Mouse (Mus musculus) MEL (cell line): Measurements from ENCODE around the gene Adcy1.

Experiments
- CTCF ChIP-seq, 3 experiments: IDR thresholded peaks in 2 of 3; conservative IDR thresholded peaks in 1 of 3; 2 replicates each; pipeline ENCODE4 v1.5.1; 2011 to 2012; ENCODE audit warnings: low read length in 3 of 3, low read depth in 2 of 3, mild to moderate bottlenecking in 2 of 3, improper control_type of control experiment in 1 of 3, inconsistent platforms in 1 of 3, mixed read lengths in 1 of 3, moderate library complexity in 1 of 3; ENCODE audit not compliant: control insufficient read depth in 1 of 3, insufficient read depth in 1 of 3, poor library complexity in 1 of 3, severe bottlenecking in 1 of 3
- RAD21 ChIP-seq: IDR thresholded peaks from 2 replicates; pipeline ENCODE4 v1.6.1; 2011; ENCODE audit warnings: mild to moderate bottlenecking, low read depth, low read length, improper control_type of control experiment
- TAL1 ChIP-seq: IDR thresholded peaks from 2 replicates; pipeline ENCODE4 v1.6.1; 2012; ENCODE audit warnings: mild to moderate bottlenecking, inconsistent platforms, low read length, moderate library complexity, mixed read lengths
- USF1 ChIP-seq: IDR thresholded peaks from 2 replicates; pipeline ENCODE4 v1.6.1; 2014; ENCODE audit warnings: low read depth, mild to moderate bottlenecking, inconsistent platforms, low read length, improper control_type of control experiment, moderate library complexity
- USF2 ChIP-seq, 2 experiments: IDR thresholded peaks; 2 replicates each; pipeline ENCODE4 v1.6.1; 2011 to 2012; ENCODE audit warnings: improper control_type of control experiment in 2 of 2, low read length in 2 of 2, borderline replicate concordance in 1 of 2, inconsistent platforms in 1 of 2, low read depth in 1 of 2, mild to moderate bottlenecking in 1 of 2; ENCODE audit not compliant: insufficient read depth in 1 of 2

- TF ChIP-seq RAD21: no peak
- TF ChIP-seq USF2 (IDR thresholded peaks at IDR 0.05; ENCODE audit: borderline replicate concordance in 1 of 2, insufficient read depth in 1 of 2, low read depth in 1 of 2, low read length in 2 of 2): no peak
- no peak for TF ChIP-seq TAL1
- TF ChIP-seq CTCF (IDR thresholded peaks at IDR 0.05 in 2 of 3, conservative IDR thresholded peaks at IDR 0.05 in 1 of 3; ENCODE audit: control insufficient read depth in 1 of 3, insufficient read depth in 1 of 3, low read depth in 2 of 3, low read length in 3 of 3, poor library complexity in 1 of 3, severe bottlenecking in 1 of 3): no peak
- no peak for TF ChIP-seq USF1
Observed at GRCm38 (mm10) chr11:7062566-7062965, 723 bp upstream of the Adcy1 start.
